In genomic region chr5:65699146-65699545, GRCm38 (mm10) we compare ENCODE assay signal across 10 mouse cellular contexts. TPM values are rescaled to one million over a fixed set of nuclear protein-coding genes. Genes with fewer than 3 reads are reported as not detected.
DNase-seq lines count a peak whose midpoint lies in the region; ATAC-seq and TF ChIP-seq lines count a peak whose summit lies in the region.
"Had no signal": no experiment of that assay in that cellular context is flagged by ENCODE, and none has a peak within 500 bp of the region (broad histone marks: within the 10 kb centered on the region; RNA-seq: fewer than 3 reads in every experiment).

No protein-coding gene starts in this region.

- peak overlapping the region; percentile 73 for H3K4me2 ChIP-seq in heart, postnatal 0 days (ENCODE audit: low read depth, low read length)
- H3K4me2 ChIP-seq in liver, postnatal 0 days (ENCODE audit: low read depth, low read length), result peak overlapping the region; percentile 74

- ATAC-seq in heart, postnatal 0 days (ENCODE audit: insufficient read depth, low read depth), result no peak
- ATAC-seq in liver, postnatal 0 days, result no peak

- H3K27me3 ChIP-seq in heart, adult 2 months (ENCODE audit: control insufficient read depth, insufficient read depth, low read length), result no peaks in the 10 kb centered on the region
- H3K27me3 ChIP-seq in E14TG2a.4 (ENCODE audit: insufficient read depth, low read length), result 0 out of 2 replicates have a peak, but pooled peaks cover 4% of the 10 kb centered on the region
- no peaks in the 10 kb centered on the region for H3K27me3 ChIP-seq in heart, postnatal 0 days (ENCODE audit: control insufficient read depth, insufficient read depth, low read length)
- no peaks in the 10 kb centered on the region for H3K27me3 ChIP-seq in liver, postnatal 0 days (ENCODE audit: insufficient read depth, low read length)
- H3K27me3 ChIP-seq in cerebellum, adult 2 months (ENCODE audit: control insufficient read depth, insufficient read depth, low read length), result no peaks in the 10 kb centered on the region

- no peak for TF ChIP-seq EP300 in heart, adult 2 months (IDR thresholded peaks at IDR 0.05; ENCODE audit: insufficient read depth, low read depth, low read length)
- no peak for TF ChIP-seq EP300 in heart, postnatal 0 days (IDR thresholded peaks at IDR 0.05; ENCODE audit: low read depth)
- no peak for TF ChIP-seq EP300 in liver, postnatal 0 days (IDR thresholded peaks at IDR 0.05; ENCODE audit: low read depth)

- intact Hi-C loops in heart, adult 2 months (cut with DNase I), result loop anchor here (2.0 to 5.0 kb wide), 3 partner anchors 64 to 362 kb away; partner anchors contain the start of genes N4bp2 and Rfc1
- intact Hi-C loops in heart, postnatal 36 days (cut with DNase I), result loop anchor here (2.0 kb wide), 1 partner anchor 24 kb away; no protein-coding TSS in a partner anchor

- peaks cover 3% of the 10 kb centered on the region for H3K4me1 ChIP-seq in heart, adult 2 months (ENCODE audit: control insufficient read depth, insufficient read depth, low read length)
- peaks cover 48% of the 10 kb centered on the region for H3K4me1 ChIP-seq in E14TG2a.4 (replicated peaks; ENCODE audit: low read depth, low read length)
- peaks cover 7% of the 10 kb centered on the region for H3K4me1 ChIP-seq in heart, postnatal 0 days (ENCODE audit: control insufficient read depth, insufficient read depth)
- H3K4me1 ChIP-seq in liver, postnatal 0 days (ENCODE audit: insufficient read depth), result peaks cover 24% of the 10 kb centered on the region
- H3K4me1 ChIP-seq in cerebellum, adult 2 months (ENCODE audit: control insufficient read depth, insufficient read depth, low read length), result peaks cover 5% of the 10 kb centered on the region

- H3K9me3 ChIP-seq in E14TG2a.4 (ENCODE audit: low read length), result no peaks in the 10 kb centered on the region
- no peaks in the 10 kb centered on the region for H3K9me3 ChIP-seq in heart, postnatal 0 days (replicated peaks; ENCODE audit: control insufficient read depth, low read length)
- no peaks in the 10 kb centered on the region for H3K9me3 ChIP-seq in liver, postnatal 0 days (ENCODE audit: low read length)

- H3K9ac ChIP-seq in heart, adult 2 months (ENCODE audit: low read depth, low read length), result no peak overlapping the region
- 0 out of 2 replicates have a peak overlapping the region, but pooled peaks have one; percentile 94 for H3K9ac ChIP-seq in heart, postnatal 0 days (replicated peaks; ENCODE audit: low read depth, low read length)
- peak overlapping the region; percentile 92 for H3K9ac ChIP-seq in liver, postnatal 0 days (replicated peaks)

- TF ChIP-seq CTCF in heart, adult 2 months (IDR thresholded peaks at IDR 0.05), result no peak
- TF ChIP-seq CTCF in E14TG2a.4 (conservative IDR thresholded peaks at IDR 0.05; ENCODE audit: low read length), result no peak
- no peak for TF ChIP-seq CTCF in heart, postnatal 0 days (IDR thresholded peaks at IDR 0.05; ENCODE audit: low read depth)
- TF ChIP-seq CTCF in liver, postnatal 0 days (IDR thresholded peaks at IDR 0.05; ENCODE audit: low read depth), result no peak
- no peak for TF ChIP-seq CTCF in cerebellum, adult 2 months (IDR thresholded peaks at IDR 0.05; ENCODE audit: borderline replicate concordance, insufficient read depth, low read depth, low read length)

- WGBS in heart, adult 2 months, result 68% methylated on average over 10 of the region's 10 CpGs
- 60% methylated on average over 10 of the region's 10 CpGs for whole genome bisulfite sequencing in heart, postnatal 0 days
- 61% methylated on average over 10 of the region's 10 CpGs for WGBS in liver, postnatal 0 days (ENCODE audit: insufficient replicate concordance)
- 66% methylated on average over 10 of the region's 10 CpGs for WGBS in cerebellum, adult 2 months

- H3K36me3 ChIP-seq in heart, adult 2 months (ENCODE audit: control insufficient read depth, insufficient read depth, low read length), result peaks cover 13% of the 10 kb centered on the region
- H3K36me3 ChIP-seq in E14TG2a.4 (ENCODE audit: insufficient read depth, low read length), result peaks cover 22% of the 10 kb centered on the region
- H3K36me3 ChIP-seq in heart, postnatal 0 days (replicated peaks; ENCODE audit: control insufficient read depth, insufficient read depth, low read length), result no peaks in the 10 kb centered on the region
- H3K36me3 ChIP-seq in liver, postnatal 0 days (replicated peaks; ENCODE audit: insufficient read depth, low read length), result peaks cover 11% of the 10 kb centered on the region

- no peak for DNase-seq in heart, adult 2 months
- DNase-seq in heart, postnatal 36 days, result no peak
- DNase-seq in heart, postnatal 0 days (ENCODE audit: low spot score), result no peak
- no peak for DNase-seq in liver, postnatal 0 days
- DNase-seq in embryo, embryonic 10 days (ENCODE audit: low spot score), result no peak
- no peak for DNase-seq in cerebellum, adult 2 months
- DNase-seq in adrenal gland, adult 8-10 months, result no peak
- DNase-seq: cerebellum, adult 11 months; lung, postnatal 10 days had no signal

- H3K27ac ChIP-seq in heart, adult 2 months, result peak overlapping the region; percentile 92
- H3K27ac ChIP-seq in heart, postnatal 0 days (ENCODE audit: low read depth), result peak overlapping the region; percentile 98
- H3K27ac ChIP-seq in liver, postnatal 0 days (ENCODE audit: low read depth), result peak overlapping the region; percentile 96
- H3K27ac ChIP-seq in cerebellum, adult 2 months (ENCODE audit: insufficient read depth, low read length), result no peak overlapping the region

- TF ChIP-seq POLR2A in heart, adult 2 months (IDR thresholded peaks at IDR 0.05; ENCODE audit: insufficient read depth, low read depth, low read length), result no peak
- TF ChIP-seq POLR2A in cerebellum, adult 2 months (IDR thresholded peaks at IDR 0.05; ENCODE audit: borderline replicate concordance, insufficient read depth, low read length), result no peak

- no peaks in the 10 kb centered on the region for H3K79me2 ChIP-seq in heart, adult 2 months (replicated peaks; ENCODE audit: control insufficient read depth, insufficient read depth, low read length)

- H3K4me3 ChIP-seq in heart, adult 2 months, result no peak overlapping the region
- peak overlapping the region; percentile 98 for H3K4me3 ChIP-seq in E14TG2a.4 (replicated peaks; ENCODE audit: low read length)
- H3K4me3 ChIP-seq in heart, postnatal 0 days (ENCODE audit: low read depth, low read length), result peak overlapping the region; percentile 98
- peak overlapping the region; percentile 73 for H3K4me3 ChIP-seq in liver, postnatal 0 days (ENCODE audit: low read depth, low read length)
- H3K4me3 ChIP-seq in cerebellum, adult 2 months (replicated peaks; ENCODE audit: insufficient read depth, low read depth, low read length), result no peak overlapping the region

RNA-seq across cellular contexts. Expression of gene Pds5a, which starts 1.1 kb away (rescaled TPM):
- 10 to 100 TPM; 54.8 to 65.4 TPM for total RNA-seq in heart, adult 2 months (2021)
- polyA plus RNA-seq in heart, adult 2 months (2012; rRNA removed), result 14.8 and 25.6 TPM in 2 replicates
- total RNA-seq in heart, postnatal 36 days (2021), result 10 to 100 TPM; 59.5 to 60.5 TPM
- total RNA-seq in heart, postnatal 0 days (2014; rRNA removed; ENCODE audit: low replicate concordance), result 57.9 and 91.3 TPM in 2 replicates
- 13.2 and 15.4 TPM in 2 replicates for polyA plus RNA-seq in heart, postnatal 0 days (2015; fragmentation: Nextera tagmentation; extraction: Ambion mirVana)
- polyA plus RNA-seq in liver, postnatal 0 days (2015; fragmentation: Nextera tagmentation; extraction: Ambion mirVana), result 12.7 and 13.7 TPM in 2 replicates
- 58.3 and 62.1 TPM in 2 replicates for polyA plus RNA-seq in cerebellum, adult 2 months (2012; rRNA removed)
- total RNA-seq in adrenal gland, adult 8-10 months (2022), result 100 to 1,000 TPM in 3 of 4 experiments, 10 to 100 TPM in 1; 82.9 to 122 (median 111) TPM

Comparison
In these comparisons a context has a peak if more than half of its experiments do, and no peak if none do; other contexts are left out.
1. H3K4me3 ChIP-seq: peak in E14TG2a.4 (single experiment), heart, postnatal 0 days (single experiment) and liver, postnatal 0 days (single experiment); none in heart, adult 2 months (single experiment) and cerebellum, adult 2 months (single experiment).